Mouse (Mus musculus) midbrain, embryonic 16.5 days (tissue): ENCODE measurements around the gene Mroh3. TPM values are rescaled to one million over a fixed set of nuclear protein-coding genes. Genes with fewer than 3 reads are reported as not detected.

Source experiments
- ATAC-seq: fragments of 200-750 bp; cut with Nextera tagmentation; 2 replicates; pipeline ENCODE4 v1.8.0; 2017; ENCODE audit warnings: moderate TSS enrichment
- H3K27ac ChIP-seq: fragments of 300-500 bp; sonication (generic); 2 replicates; pipeline ENCODE4 v1.5.1; 2014; ENCODE audit warnings: mild to moderate bottlenecking, low read length, mixed read lengths
- H3K27me3 ChIP-seq: fragments of 300-500 bp; sonication (generic); 2 replicates; pipeline ENCODE4 v1.6.1; 2014; ENCODE audit warnings: low read depth, low read length, mixed read lengths; ENCODE audit not compliant: control insufficient read depth, insufficient read depth
- H3K36me3 ChIP-seq: fragments of 300-500 bp; sonication (generic); 2 replicates; pipeline ENCODE4 v1.6.1; 2014; ENCODE audit warnings: mild to moderate bottlenecking, low read length, moderate library complexity, mixed read lengths; ENCODE audit not compliant: control insufficient read depth, insufficient read depth
- H3K4me1 ChIP-seq: fragments of 300-500 bp; sonication (generic); 2 replicates; pipeline ENCODE4 v1.6.1; 2014; ENCODE audit warnings: mild to moderate bottlenecking, low read length, mixed read lengths; ENCODE audit not compliant: control insufficient read depth, insufficient read depth
- H3K4me2 ChIP-seq: fragments of 300-500 bp; sonication (generic); 2 replicates; pipeline ENCODE4 v1.6.1; 2014; ENCODE audit warnings: mild to moderate bottlenecking, low read length, mixed read lengths
- H3K4me3 ChIP-seq: fragments of 300-500 bp; sonication (generic); 2 replicates; pipeline ENCODE4 v1.5.1; 2014; ENCODE audit warnings: low read depth, mild to moderate bottlenecking, low read length, moderate library complexity, mixed read lengths
- H3K9ac ChIP-seq: fragments of 300-500 bp; sonication (generic); 2 replicates; pipeline ENCODE4 v1.6.1; 2014; ENCODE audit warnings: low read depth, low read length, mixed read lengths
- H3K9me3 ChIP-seq: fragments of 300-500 bp; sonication (generic); replicated peaks from 2 replicates; pipeline ENCODE4 v1.6.1; 2014; ENCODE audit warnings: mild to moderate bottlenecking, low read length, mixed read lengths; ENCODE audit not compliant: control insufficient read depth, poor library complexity, severe bottlenecking
- WGBS: fragments of 180-500 bp; shearing (Covaris S2); extraction: QIAGEN DNeasy Blood & Tissue Kit; methylation state at CpG from one replicate; pipeline ENCODE4 v1.1.7; 2014; 5-methylcytosine and 5-hydroxymethylcytosine counted together
- polyA plus RNA-seq: library from polyadenylated mRNA; unstranded; fragments of >200 nt; fragmentation: Nextera tagmentation; extraction: Ambion mirVana; gene quantifications from 2 replicates; pipeline ENCODE4 v1.2.1, GENCODE M21; 2015

The Mroh3 gene
- polyA plus RNA-seq, 1 experiment from 2014 or later, result not detected

DNA sequence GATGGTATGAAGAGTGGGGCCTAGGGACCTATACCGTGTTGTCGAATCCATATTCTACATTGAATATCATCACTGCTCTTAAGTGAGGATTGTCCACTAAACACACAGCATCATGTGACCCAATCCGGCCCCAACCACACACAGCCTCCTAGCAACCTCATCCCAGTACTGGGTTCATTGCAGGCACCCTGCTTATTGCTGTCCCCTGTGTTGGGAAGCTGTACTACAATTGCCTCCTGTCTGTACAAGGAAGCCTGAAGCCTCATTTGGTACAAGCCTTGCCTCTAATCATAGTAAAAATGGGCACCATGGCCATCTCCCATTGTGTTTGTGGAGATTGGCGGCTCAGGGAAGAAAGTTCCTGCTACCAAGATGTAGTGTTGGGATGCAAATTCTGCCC, 56.3 kb downstream of the Mroh3 start:
- no peak overlapping the region for H3K4me2 ChIP-seq
- H3K36me3 ChIP-seq, result peaks cover 81% of the 10 kb centered on the region
- no peaks in the 10 kb centered on the region for H3K9me3 ChIP-seq
- no peak overlapping the region for H3K4me3 ChIP-seq
- no peak overlapping the region for H3K9ac ChIP-seq
- WGBS, result 95% methylated on average over 4 of the region's 4 CpGs
- no peaks in the 10 kb centered on the region for H3K27me3 ChIP-seq
- ATAC-seq, result no peak
- H3K4me1 ChIP-seq, result no peaks in the 10 kb centered on the region
- no peak overlapping the region for H3K27ac ChIP-seq

DNA sequence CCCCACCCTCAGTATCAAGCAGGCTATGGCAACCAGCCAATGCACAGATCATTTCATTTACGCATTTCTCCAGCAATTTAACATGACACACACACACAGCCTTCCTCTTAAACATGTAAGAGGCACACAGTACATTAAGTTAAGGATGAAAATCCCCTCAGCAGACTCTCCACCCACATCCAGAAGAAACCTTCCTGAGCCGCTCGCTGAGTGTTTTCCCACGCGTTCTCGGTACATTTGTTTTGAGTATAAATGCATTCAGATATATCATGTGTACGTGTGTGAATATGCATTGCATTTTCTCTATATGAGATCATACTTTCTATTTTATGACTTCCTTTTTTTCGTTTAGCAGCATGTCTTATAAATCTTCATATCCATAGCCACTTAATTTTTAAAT, 61.3 kb downstream of the Mroh3 start:
- H3K9ac ChIP-seq, result no peak overlapping the region
- WGBS, result 90% methylated on average over 8 of the region's 8 CpGs
- no peaks in the 10 kb centered on the region for H3K27me3 ChIP-seq
- no peak overlapping the region for H3K4me2 ChIP-seq
- no peaks in the 10 kb centered on the region for H3K9me3 ChIP-seq
- H3K36me3 ChIP-seq, result peaks cover 71% of the 10 kb centered on the region
- H3K4me1 ChIP-seq, result no peaks in the 10 kb centered on the region
- no peak for ATAC-seq
- H3K4me3 ChIP-seq, result no peak overlapping the region
- H3K27ac ChIP-seq, result no peak overlapping the region

DNA sequence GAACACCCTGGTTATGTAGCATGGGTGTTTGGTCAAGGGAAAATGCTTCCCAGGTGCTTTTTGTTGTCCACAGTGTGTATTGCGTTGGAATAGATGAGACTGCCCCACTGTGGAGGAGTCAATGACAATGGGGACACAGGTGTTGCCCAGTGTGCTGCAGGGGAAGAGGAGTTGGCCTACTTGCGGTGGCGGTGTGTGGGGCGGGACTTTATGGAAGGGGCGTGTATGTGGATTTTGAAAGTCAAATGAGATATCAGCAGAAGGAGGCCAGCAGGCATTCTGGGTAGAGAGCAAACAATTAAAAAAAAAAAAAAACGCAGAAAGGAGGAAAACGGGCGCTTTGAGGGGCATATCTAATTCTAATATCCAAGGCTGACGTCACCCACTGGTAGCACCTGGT, 62.9 kb downstream of the Mroh3 start:
- ATAC-seq, result no peak
- Histone ChIP-seq H3K4me2 (no peak overlapping the region), H3K27ac (no peak overlapping the region), H3K4me1 (no peaks in the 10 kb centered on the region), H3K4me3 (no peak overlapping the region), H3K9me3 (no peaks in the 10 kb centered on the region), H3K36me3 (peaks cover 69% of the 10 kb centered on the region), H3K27me3 (no peaks in the 10 kb centered on the region), H3K9ac (no peak overlapping the region)
- WGBS, result 86% methylated on average over 9 of the region's 9 CpGs

DNA sequence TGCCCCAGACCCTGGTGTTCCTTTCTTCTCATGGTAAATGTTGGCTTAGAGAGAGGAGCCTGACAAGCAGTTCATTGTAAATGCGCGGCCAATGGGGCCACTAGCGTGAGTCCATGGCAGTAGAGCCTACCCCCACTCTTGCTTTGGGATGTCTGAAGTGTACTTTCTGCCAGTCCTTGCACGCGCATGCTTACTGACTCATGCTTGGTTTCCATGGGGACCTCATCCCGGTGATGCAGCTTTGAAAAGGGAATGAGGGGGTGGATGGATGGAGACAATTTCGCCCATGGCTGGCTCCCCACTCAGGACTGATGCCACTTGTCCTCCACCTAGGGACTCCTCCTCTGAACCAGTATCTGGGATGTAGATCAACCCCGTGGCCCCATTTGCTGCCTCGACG, 69.1 kb downstream of the Mroh3 start:
- H3K4me1 ChIP-seq, result peaks cover 51% of the 10 kb centered on the region
- H3K4me3 ChIP-seq, result no peak overlapping the region
- no peaks in the 10 kb centered on the region for H3K9me3 ChIP-seq
- no peak for ATAC-seq
- H3K9ac ChIP-seq, result no peak overlapping the region
- H3K27me3 ChIP-seq, result no peaks in the 10 kb centered on the region
- H3K27ac ChIP-seq, result no peak overlapping the region
- peaks cover 28% of the 10 kb centered on the region for H3K36me3 ChIP-seq
- 51% methylated on average over 10 of the region's 10 CpGs for WGBS
- H3K4me2 ChIP-seq, result no peak overlapping the region

DNA sequence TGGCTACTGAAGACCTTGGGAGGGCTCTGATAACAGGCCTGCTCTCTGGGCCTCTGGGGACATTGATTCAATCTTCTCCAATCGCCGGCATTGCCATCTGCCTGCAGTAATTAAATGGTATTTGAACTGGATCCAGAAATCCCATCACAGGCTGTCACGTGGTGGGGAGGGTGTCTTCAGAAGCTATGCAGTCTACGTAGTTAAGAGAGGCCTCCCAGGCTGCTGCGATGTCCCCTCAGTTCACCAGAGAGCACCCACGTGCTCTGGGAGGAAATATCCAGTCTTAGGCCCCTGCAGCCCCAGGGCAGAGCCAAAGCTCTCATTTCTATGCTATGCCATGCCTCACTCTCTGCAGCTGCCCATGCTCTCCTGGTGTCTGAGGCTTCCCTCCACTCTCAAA, 70.3 kb downstream of the Mroh3 start:
- Histone ChIP-seq H3K9me3 (no peaks in the 10 kb centered on the region), H3K9ac (peak overlapping the region; percentile 36), H3K27me3 (no peaks in the 10 kb centered on the region), H3K36me3 (peaks cover 20% of the 10 kb centered on the region), H3K4me2 (no peak overlapping the region), H3K27ac (peak overlapping the region; percentile 69), H3K4me3 (no peak overlapping the region), H3K4me1 (peaks cover 63% of the 10 kb centered on the region)
- ATAC-seq, result peak; percentile 41
- WGBS, result 8% methylated on average over 6 of the region's 6 CpGs

DNA sequence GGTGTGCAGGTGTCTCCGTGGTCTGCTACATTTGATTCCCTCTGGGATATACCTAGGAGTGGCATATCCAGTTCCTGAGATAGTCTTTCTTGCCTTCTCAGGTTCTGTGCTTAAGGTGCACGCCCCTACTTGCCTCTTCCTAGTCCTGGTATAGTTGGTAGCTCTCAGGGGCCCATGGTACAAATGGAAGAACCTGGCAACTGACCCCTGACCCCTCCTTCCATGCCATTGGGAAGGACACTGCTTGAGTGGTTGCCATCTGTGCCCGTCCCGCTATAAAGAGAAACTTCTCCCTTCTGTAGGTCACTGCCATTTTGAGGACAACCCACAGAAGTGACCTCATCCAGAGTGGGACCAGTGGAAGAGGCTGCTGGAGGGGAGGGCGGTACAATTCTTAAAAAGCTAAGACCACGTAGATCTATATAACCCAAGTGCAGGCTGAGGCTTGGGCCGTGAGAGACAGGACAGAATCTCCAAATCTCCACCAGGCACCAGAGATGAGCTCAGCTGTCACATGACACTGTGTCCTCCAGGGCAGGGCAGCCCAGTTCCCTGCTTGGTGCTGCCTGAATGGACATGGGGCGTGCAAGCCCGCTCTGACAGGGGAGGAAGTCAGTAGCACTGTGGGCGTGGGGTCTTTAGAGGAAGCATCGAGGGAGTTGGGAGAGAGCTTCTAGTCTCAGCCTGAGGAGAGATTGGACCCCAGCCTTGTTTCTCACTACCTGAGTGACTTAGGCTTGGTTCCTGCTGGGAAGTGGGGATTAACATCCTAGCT, 71.3 kb downstream of the Mroh3 start:
- peak overlapping the region; percentile 69 for H3K27ac ChIP-seq
- H3K9ac ChIP-seq, result no peak overlapping the region
- H3K4me3 ChIP-seq, result no peak overlapping the region
- H3K4me2 ChIP-seq, result no peak overlapping the region
- 79% methylated on average over 11 of the region's 11 CpGs for WGBS
- H3K4me1 ChIP-seq, result peaks cover 73% of the 10 kb centered on the region
- H3K27me3 ChIP-seq, result no peaks in the 10 kb centered on the region
- ATAC-seq, result 0 out of 2 replicates have a peak, but pooled peaks have one; percentile 3
- no peaks in the 10 kb centered on the region for H3K9me3 ChIP-seq
- H3K36me3 ChIP-seq, result peaks cover 15% of the 10 kb centered on the region; the same call in 1 of the 2 replicates

DNA sequence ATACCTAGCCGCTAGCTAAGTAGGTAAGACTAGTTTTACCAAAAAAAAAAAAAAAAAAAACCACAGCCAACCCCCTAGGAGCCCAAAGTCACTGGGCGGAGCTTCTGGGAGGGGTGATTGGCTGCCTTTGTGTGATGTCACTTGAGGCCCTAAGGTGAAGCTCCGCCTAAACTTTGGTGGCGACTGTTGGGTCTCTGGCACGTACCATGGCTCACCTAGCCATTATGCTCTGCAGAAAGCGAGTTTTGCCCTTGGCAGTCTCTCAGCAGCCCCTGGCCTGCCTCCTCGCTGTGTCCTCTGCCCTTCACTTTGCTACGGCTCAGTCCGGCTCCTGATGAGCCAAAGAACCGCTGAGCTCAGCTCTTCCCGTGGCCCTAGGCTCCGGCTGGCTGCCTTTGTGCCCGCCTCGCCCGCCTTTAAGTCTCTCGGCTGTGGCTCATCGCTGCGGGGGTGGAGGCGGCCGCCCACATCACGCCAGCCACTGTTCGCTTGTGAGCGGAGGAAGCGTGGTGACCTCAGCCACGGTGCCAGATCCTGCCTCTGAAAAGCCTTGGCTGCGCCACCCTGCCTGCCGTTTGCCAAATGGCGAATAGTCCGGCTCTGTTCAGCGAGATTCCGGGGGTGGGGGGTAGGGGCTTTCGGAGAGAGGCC, 72.5 kb downstream of the Mroh3 start:
- peak overlapping the region; percentile 39 for H3K4me3 ChIP-seq
- ATAC-seq, result peak; percentile 36
- H3K9ac ChIP-seq, result peak overlapping the region; percentile 68
- H3K36me3 ChIP-seq, result peaks cover 10% of the 10 kb centered on the region; the same call in 1 of the 2 replicates
- H3K4me1 ChIP-seq, result peaks cover 85% of the 10 kb centered on the region
- H3K27ac ChIP-seq, result peak overlapping the region; percentile 74
- H3K27me3 ChIP-seq, result no peaks in the 10 kb centered on the region
- WGBS, result 1% methylated on average over 32 of the region's 32 CpGs
- H3K4me2 ChIP-seq, result peak overlapping the region; percentile 69
- H3K9me3 ChIP-seq, result no peaks in the 10 kb centered on the region

DNA sequence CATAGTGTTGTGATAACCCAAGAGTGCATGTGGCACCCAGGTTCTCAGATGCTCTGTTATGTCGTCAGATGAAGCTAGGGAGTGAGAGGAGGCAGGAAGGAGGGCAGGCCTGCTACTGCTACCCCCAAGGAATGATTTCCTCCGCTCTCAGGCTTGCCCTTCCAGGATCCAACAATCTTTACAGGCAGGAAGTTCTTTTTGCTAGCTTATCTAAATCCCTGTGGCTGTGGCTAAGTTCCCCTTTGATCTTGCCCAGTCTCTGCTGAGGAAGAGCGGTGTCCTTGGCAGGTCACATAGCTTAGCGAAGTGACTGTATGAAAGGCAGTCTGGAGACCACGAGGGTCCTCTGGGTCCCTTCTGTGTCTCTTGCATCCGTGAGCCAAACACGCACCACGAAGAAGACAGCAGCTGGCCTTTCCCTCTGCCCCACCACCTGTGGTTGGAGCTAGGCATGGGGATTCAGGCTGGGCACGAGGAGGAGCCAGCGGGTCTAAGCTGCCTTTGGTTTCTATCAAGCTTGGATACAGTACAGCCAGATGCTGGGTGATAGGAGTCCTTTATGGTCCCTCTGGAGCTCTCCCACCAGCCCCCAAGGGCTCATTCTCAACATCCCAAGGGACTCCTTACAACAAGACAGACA, 74.3 kb downstream of the Mroh3 start:
- Histone ChIP-seq H3K4me2 (no peak overlapping the region), H3K27me3 (no peaks in the 10 kb centered on the region), H3K27ac (no peak overlapping the region; the same call in 1 of the 2 replicates), H3K9ac (no peak overlapping the region), H3K9me3 (no peaks in the 10 kb centered on the region), H3K36me3 (no peaks in the 10 kb centered on the region), H3K4me1 (peaks cover 97% of the 10 kb centered on the region), H3K4me3 (no peak overlapping the region)
- no peak for ATAC-seq
- 29% methylated on average over 10 of the region's 10 CpGs for WGBS

DNA sequence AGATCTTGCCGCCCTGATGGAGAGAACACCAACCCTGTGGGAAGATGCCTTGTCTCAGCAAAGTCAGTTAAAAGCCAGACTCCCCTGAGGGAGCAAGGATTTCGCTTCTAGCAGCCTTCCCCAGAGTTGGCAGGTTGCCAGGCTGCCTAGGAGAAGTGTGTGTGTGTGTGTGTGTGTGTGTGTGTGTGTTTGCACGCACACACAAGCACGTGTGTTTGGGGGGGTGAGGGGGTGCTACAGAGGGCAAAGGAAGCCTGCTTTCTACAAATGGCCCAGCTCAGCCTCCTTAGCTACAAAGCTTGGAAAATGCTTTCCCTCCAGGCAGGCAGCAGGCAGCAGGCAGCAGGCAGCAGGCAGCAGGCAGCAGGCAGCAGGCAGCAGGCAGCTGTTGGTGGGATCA, 75.1 kb downstream of the Mroh3 start:
- Histone ChIP-seq H3K9ac (peak overlapping the region; percentile 48), H3K4me1 (peaks cover 89% of the 10 kb centered on the region), H3K4me3 (no peak overlapping the region), H3K27me3 (no peaks in the 10 kb centered on the region), H3K36me3 (no peaks in the 10 kb centered on the region), H3K9me3 (no peaks in the 10 kb centered on the region), H3K27ac (peak overlapping the region; percentile 56), H3K4me2 (peak overlapping the region; percentile 37)
- ATAC-seq, result no peak
- WGBS, result 0% methylated on average over 4 of the region's 4 CpGs
